Mouse (Mus musculus) hindbrain, postnatal 0 days (tissue): Measurements from ENCODE around the gene Ankar. TPM values are rescaled to one million over a fixed set of nuclear protein-coding genes. Genes with fewer than 3 reads are reported as not detected.
A peak's percentile ranks its signal among the peaks of the same experiment; 100 is the strongest.

ENCODE experiments used
- ATAC-seq: fragments of 200-750 bp; cut with Nextera tagmentation; 2 replicates; pipeline ENCODE4 v1.8.0; 2017; ENCODE audit warnings: mild to moderate bottlenecking, moderate TSS enrichment, moderate library complexity
- DNase-seq: peaks from one replicate; pipeline ENCODE4 v3.0.0-alpha.2; 2015; ENCODE audit warnings: low spot score
- H3K27ac ChIP-seq: fragments of 300-500 bp; sonication (generic); 2 replicates; pipeline ENCODE4 v1.5.1; 2014; ENCODE audit warnings: mild to moderate bottlenecking
- H3K27me3 ChIP-seq: fragments of 300-500 bp; sonication (generic); 2 replicates; pipeline ENCODE4 v1.6.1; 2014; ENCODE audit warnings: low read length, mixed read lengths; ENCODE audit not compliant: insufficient read depth
- H3K36me3 ChIP-seq: fragments of 300-500 bp; sonication (generic); 2 replicates; pipeline ENCODE4 v1.6.1; 2014; ENCODE audit warnings: low read length, mixed read lengths; ENCODE audit not compliant: insufficient read depth
- H3K4me1 ChIP-seq: fragments of 300-500 bp; sonication (generic); 2 replicates; pipeline ENCODE4 v1.6.1; 2014; ENCODE audit warnings: antibody characterized with exemption, low read length, mixed read lengths; ENCODE audit not compliant: insufficient read depth
- H3K4me2 ChIP-seq: fragments of 300-500 bp; sonication (generic); 2 replicates; pipeline ENCODE4 v1.6.1; 2014; ENCODE audit warnings: low read depth, mild to moderate bottlenecking, low read length, moderate library complexity, mixed read lengths
- H3K4me3 ChIP-seq: fragments of 300-500 bp; sonication (generic); 2 replicates; pipeline ENCODE4 v1.5.1; 2014; ENCODE audit warnings: low read length
- H3K9ac ChIP-seq: fragments of 300-500 bp; sonication (generic); replicated peaks from 2 replicates; pipeline ENCODE4 v1.6.1; 2014; ENCODE audit warnings: mild to moderate bottlenecking, low read length, moderate library complexity, mixed read lengths
- H3K9me3 ChIP-seq: fragments of 300-500 bp; sonication (generic); 2 replicates; pipeline ENCODE4 v1.6.1; 2016; ENCODE audit warnings: low read length, mixed read lengths
- CTCF ChIP-seq: IDR thresholded peaks from 2 replicates; pipeline ENCODE4 v1.5.1; 2016; ENCODE audit warnings: antibody characterized with exemption, control low read depth, low read depth
- WGBS: fragments of 180-500 bp; shearing (Covaris S2); extraction: QIAGEN DNeasy Blood & Tissue Kit; methylation state at CpG from one replicate; pipeline ENCODE4 v1.1.7; 2014; 5-methylcytosine and 5-hydroxymethylcytosine counted together
- polyA plus RNA-seq: library from polyadenylated mRNA; unstranded; fragments of >200 nt; fragmentation: Nextera tagmentation; extraction: Ambion mirVana; gene quantifications from 2 replicates; pipeline ENCODE4 v1.2.1, GENCODE M21; 2015
- total RNA-seq: library from RNA; depleted of rRNA; stranded (reverse); fragments of >200 nt; gene quantifications from 2 replicates; pipeline ENCODE4 v1.2.3, GENCODE M21; 2014

Ankar gene
- total and polyA plus RNA-seq, 2 experiments from 2014 or later: not detected

DNA sequence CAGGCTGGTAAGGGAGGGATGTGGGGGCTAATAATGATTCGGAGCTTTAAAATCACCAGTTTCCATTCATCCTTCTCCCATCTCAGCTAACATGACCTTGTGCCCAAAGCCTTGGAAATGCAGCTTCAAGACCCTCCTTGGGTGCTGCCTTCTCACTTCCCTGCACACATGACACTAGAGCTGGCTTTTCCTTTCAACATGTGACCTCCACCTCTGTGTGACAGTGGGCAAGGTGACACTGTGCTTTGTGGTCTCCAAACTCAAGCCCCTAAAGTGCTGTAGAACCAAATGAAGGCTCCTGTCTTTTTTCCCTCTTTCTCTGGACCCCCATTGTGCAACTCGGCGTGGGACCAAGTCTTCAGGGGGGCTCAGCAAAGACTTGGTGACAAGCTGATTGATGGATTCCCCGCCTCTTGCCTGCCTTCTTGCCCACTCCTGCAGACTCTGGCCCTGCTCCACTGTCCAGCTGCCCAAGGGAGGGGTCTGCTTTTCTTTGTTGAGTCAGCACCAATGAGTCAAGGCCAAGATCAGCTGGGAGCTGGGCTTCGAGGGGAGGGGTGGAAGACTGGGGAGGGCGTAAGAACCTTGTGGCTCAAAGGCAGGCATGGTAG lies 19.8 kb upstream of the Ankar start:
- H3K36me3 ChIP-seq: 0 out of 2 replicates have a peak, but pooled peaks cover 3% of the 10 kb centered on the region
- H3K4me2 ChIP-seq: no peak overlapping the region
- 16% methylated on average over 6 of the region's 6 CpGs for WGBS
- H3K4me1 ChIP-seq: 0 out of 2 replicates have a peak, but pooled peaks cover 3% of the 10 kb centered on the region
- ATAC-seq: peak; percentile 81
- TF ChIP-seq CTCF: no peak
- H3K9me3 ChIP-seq: no peaks in the 10 kb centered on the region
- DNase-seq: peak; percentile 80
- H3K9ac ChIP-seq: no peak overlapping the region
- no peaks in the 10 kb centered on the region for H3K27me3 ChIP-seq
- H3K27ac ChIP-seq: no peak overlapping the region
- no peak overlapping the region for H3K4me3 ChIP-seq

DNA sequence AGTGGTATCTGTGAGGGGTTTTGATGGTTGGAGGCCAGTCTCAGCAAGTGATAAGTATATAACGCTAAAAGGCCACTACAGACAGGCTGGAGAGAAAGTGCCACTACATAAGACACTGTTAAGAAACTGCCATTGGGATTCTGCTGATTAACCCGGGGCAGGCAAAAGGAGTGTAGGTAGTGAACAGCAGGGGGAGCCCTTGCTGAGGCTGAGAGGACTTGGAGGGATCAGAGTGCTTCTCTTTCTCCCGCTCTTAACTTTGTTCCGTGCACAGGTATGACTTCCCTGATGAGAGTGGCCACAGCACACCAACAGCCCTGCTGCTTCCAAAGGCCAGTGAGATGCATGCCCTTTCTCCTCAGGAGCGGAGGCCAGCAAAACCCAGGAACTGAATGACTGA lies 18.5 kb upstream of the Ankar start:
- ATAC-seq (peak; percentile 55; the same call in 1 of the 2 replicates), DNase-seq (peak; percentile 67)
- TF ChIP-seq CTCF: peak; percentile 75
- H3K27ac ChIP-seq: no peak overlapping the region
- H3K36me3 ChIP-seq: 0 out of 2 replicates have a peak, but pooled peaks cover 7% of the 10 kb centered on the region
- 27% methylated on average over 5 of the region's 5 CpGs for WGBS
- H3K4me3 ChIP-seq: no peak overlapping the region
- no peaks in the 10 kb centered on the region for H3K9me3 ChIP-seq
- H3K9ac ChIP-seq: no peak overlapping the region
- no peak overlapping the region for H3K4me2 ChIP-seq
- H3K27me3 ChIP-seq: no peaks in the 10 kb centered on the region
- 0 out of 2 replicates have a peak, but pooled peaks cover 3% of the 10 kb centered on the region for H3K4me1 ChIP-seq

DNA sequence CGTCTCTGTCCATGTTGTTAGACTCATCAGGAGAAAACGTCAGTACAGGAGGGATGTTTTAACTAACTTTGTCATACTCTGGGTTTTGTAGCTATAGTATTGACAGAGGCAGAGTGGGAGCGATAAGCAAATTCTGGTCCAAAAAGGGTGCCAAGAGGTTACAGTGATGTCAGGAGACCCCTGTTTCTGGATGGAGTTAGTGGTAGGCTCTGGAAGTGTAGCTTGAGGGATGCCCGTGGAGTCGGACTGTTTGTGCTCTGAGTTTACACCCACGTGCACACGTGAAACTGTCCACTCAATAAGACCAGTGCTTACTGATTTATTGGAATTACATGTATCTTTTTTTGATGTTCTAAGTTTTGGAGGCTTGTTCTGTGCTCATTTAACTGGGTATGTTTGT lies 17.2 kb upstream of the Ankar start:
- Histone ChIP-seq H3K4me3 (no peak overlapping the region), H3K27me3 (no peaks in the 10 kb centered on the region), H3K9ac (no peak overlapping the region), H3K9me3 (no peaks in the 10 kb centered on the region), H3K4me2 (no peak overlapping the region), H3K4me1 (peaks cover 10% of the 10 kb centered on the region; the same call in 1 of the 2 replicates), H3K27ac (no peak overlapping the region), H3K36me3 (peaks cover 14% of the 10 kb centered on the region; the same call in 1 of the 2 replicates)
- ATAC-seq (no peak), DNase-seq (no peak)
- WGBS: 91% methylated on average over 7 of the region's 7 CpGs
- no peak for TF ChIP-seq CTCF

DNA sequence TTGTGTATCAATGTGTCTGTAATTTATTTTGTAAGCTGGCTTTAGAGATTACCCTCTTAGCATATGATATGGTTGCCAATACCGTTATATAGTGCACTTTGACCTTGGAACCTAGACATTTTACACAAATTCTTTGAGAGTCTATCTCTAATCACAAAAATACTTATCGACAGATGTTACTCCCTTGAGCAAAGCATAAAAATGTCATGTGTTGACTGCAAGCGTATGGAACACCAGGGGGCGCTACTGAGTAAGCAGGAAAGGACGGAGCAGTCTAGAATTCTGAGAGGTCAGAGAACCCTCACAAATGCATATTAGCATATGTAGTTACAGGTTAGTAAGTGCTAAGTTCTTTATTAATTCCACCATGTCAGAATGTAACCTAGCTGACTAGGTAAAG lies 16.5 kb upstream of the Ankar start:
- TF ChIP-seq CTCF: peak; percentile 98
- Histone ChIP-seq H3K4me1 (peaks cover 11% of the 10 kb centered on the region; the same call in 1 of the 2 replicates), H3K36me3 (peaks cover 14% of the 10 kb centered on the region; the same call in 1 of the 2 replicates), H3K4me3 (no peak overlapping the region), H3K27ac (no peak overlapping the region), H3K27me3 (no peaks in the 10 kb centered on the region), H3K9me3 (no peaks in the 10 kb centered on the region), H3K9ac (no peak overlapping the region), H3K4me2 (no peak overlapping the region)
- ATAC-seq (no peak), DNase-seq (peak; percentile 88)
- 6% methylated on average over 5 of the region's 5 CpGs for WGBS

DNA sequence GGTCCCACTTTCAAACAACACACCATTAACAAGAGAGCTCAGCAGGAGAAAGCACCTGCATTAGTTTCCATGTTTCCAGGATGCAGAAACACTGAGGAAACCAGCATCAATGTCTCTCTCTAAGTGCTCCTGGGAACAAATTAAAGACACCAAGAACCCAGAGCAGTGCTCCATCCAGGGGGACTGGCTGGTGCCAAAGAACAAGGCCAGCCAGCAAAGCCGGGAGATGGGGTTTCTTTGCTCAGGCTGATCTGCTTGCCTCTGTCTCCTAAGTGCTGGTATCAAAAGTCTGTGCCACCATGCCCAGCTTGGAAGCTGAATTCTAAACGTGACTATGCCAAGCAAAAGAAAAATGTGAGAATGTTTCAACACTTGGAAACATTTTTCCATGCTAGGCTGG lies 16.0 kb upstream of the Ankar start:
- Histone ChIP-seq H3K4me2 (no peak overlapping the region), H3K9ac (no peak overlapping the region), H3K4me3 (no peak overlapping the region), H3K27ac (no peak overlapping the region), H3K27me3 (no peaks in the 10 kb centered on the region), H3K4me1 (peaks cover 11% of the 10 kb centered on the region; the same call in 1 of the 2 replicates), H3K36me3 (peaks cover 14% of the 10 kb centered on the region; the same call in 1 of the 2 replicates), H3K9me3 (no peaks in the 10 kb centered on the region)
- ATAC-seq (no peak), DNase-seq (no peak)
- TF ChIP-seq CTCF: no peak
- WGBS: 51% methylated on average over 2 of the region's 2 CpGs

DNA sequence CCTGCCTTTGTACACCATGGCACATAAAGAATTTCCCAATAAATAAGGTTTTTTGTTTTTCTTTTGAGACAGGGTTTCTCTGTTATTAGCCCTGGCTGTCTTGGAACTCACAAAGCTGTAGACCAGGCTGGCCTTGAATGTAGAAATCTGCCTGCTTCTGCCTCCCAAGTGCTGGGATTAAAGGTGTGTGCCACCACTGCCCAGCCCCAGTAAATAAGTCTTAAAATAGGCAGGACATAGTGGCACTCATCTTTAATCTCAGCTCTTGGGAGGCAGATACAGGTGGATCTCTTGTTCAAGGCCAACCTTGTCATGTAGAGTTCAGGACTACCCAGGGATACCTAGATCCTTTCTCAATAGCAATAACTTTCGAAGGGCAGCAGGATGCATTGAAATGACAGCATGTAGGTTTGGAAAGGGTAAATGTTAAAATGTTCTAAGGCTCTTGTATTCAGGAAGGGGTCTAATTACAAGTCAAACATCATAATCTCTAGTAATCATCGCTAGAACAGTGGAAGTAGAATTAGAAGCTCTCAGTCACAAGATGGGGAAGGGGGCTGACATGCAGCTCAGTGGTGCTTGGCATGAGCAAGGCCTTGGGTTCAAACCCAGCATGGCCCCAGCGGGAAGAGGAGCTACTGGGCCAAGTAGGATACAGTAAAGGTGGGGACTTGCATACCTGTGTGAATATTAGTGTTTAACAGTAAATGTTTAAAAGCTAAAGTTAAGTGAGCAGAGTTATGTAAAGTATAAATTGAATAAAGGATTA lies 15.4 kb upstream of the Ankar start:
- H3K4me2 ChIP-seq: no peak overlapping the region
- ATAC-seq: no peak
- H3K27me3 ChIP-seq: no peaks in the 10 kb centered on the region
- H3K27ac ChIP-seq: no peak overlapping the region
- DNase-seq: no peak
- WGBS: 73% methylated on average over 3 of the region's 3 CpGs
- no peak overlapping the region for H3K4me3 ChIP-seq
- H3K4me1 ChIP-seq: peaks cover 11% of the 10 kb centered on the region; the same call in 1 of the 2 replicates
- TF ChIP-seq CTCF: no peak
- no peaks in the 10 kb centered on the region for H3K9me3 ChIP-seq
- H3K36me3 ChIP-seq: peaks cover 14% of the 10 kb centered on the region; the same call in 1 of the 2 replicates
- H3K9ac ChIP-seq: no peak overlapping the region
